Mouse (Mus musculus): ENCODE measurements at regions not wholly inside any gene's neighbourhood (a gene's known extent, or its start where the extent isn't known, plus 50 kb on each side); places are given as distances from the start of the nearest gene placed in this dataset.

- DNase-seq (ENCODE audit: low spot score), result no peak
Observed at GRCm38 (mm10) chr9:122626346-122626745, 120.8 kb upstream of the Topaz1 start.

- peak; percentile 5 for DNase-seq (ENCODE audit: low spot score)
Observed at GRCm38 (mm10) chr9:122629171-122629904, 117.8 kb upstream of the Topaz1 start.

GRCm38 (mm10) chr9:122631793-122632192 lies 115.4 kb upstream of the Topaz1 start:
- DNase-seq (ENCODE audit: low spot score), result no peak

GRCm38 (mm10) chr9:122633484-122633883 lies 113.7 kb upstream of the Topaz1 start:
- DNase-seq (ENCODE audit: low spot score), result no peak

GRCm38 (mm10) chr9:122635138-122635964 lies 111.8 kb upstream of the Topaz1 start:
- peak; percentile 7 for DNase-seq (ENCODE audit: low spot score)

GRCm38 (mm10) chr9:122637591-122637990 lies 109.6 kb upstream of the Topaz1 start:
- no peak for DNase-seq (ENCODE audit: low spot score)

GRCm38 (mm10) chr9:122639239-122639638 lies 107.9 kb upstream of the Topaz1 start:
- no peak for DNase-seq (ENCODE audit: low spot score)

GRCm38 (mm10) chr9:122642913-122643312 lies 104.2 kb upstream of the Topaz1 start:
- no peak for DNase-seq (ENCODE audit: low spot score)

- no peak for DNase-seq (ENCODE audit: low spot score)
Observed at GRCm38 (mm10) chr9:122645569-122645968, 101.6 kb upstream of the Topaz1 start.

- DNase-seq (ENCODE audit: low spot score), result no peak
Observed at GRCm38 (mm10) chr9:122650862-122651261, 96.3 kb upstream of the Topaz1 start.

- DNase-seq (ENCODE audit: low spot score), result peak; percentile 52
Observed at GRCm38 (mm10) chr9:122655583-122655982, 91.6 kb upstream of the Topaz1 start.

- DNase-seq (ENCODE audit: low spot score), result no peak
Observed at GRCm38 (mm10) chr9:122660050-122660449, 87.1 kb upstream of the Topaz1 start.

- no peak for DNase-seq (ENCODE audit: low spot score)
Observed at GRCm38 (mm10) chr9:122666978-122667645, 80.0 kb upstream of the Topaz1 start.

- no peak for DNase-seq (ENCODE audit: low spot score)
Observed at GRCm38 (mm10) chr9:122667646-122667981, 79.5 kb upstream of the Topaz1 start.

- no peak for DNase-seq (ENCODE audit: low spot score)
Observed at GRCm38 (mm10) chr9:122673777-122674176, 73.4 kb upstream of the Topaz1 start.

GRCm38 (mm10) chr9:122678001-122678696 lies 69.0 kb upstream of the Topaz1 start:
- DNase-seq (ENCODE audit: low spot score), result no peak

- no peak for DNase-seq (ENCODE audit: low spot score)
Observed at GRCm38 (mm10) chr9:122687170-122687569, 60.0 kb upstream of the Topaz1 start.

- DNase-seq (ENCODE audit: low spot score), result no peak
Observed at GRCm38 (mm10) chr9:122691879-122692278, 55.3 kb upstream of the Topaz1 start.

- no peak for DNase-seq (ENCODE audit: low spot score)
Observed at GRCm38 (mm10) chr9:122695724-122696123, 51.4 kb upstream of the Topaz1 start.
